Mouse (Mus musculus): ENCODE measurements around the gene Nppa.

GRCm38 (mm10) chr4:147962781-147963180, 37.7 kb upstream of the Nppa start:
- no peak for TF ChIP-seq POLR2A (IDR thresholded peaks at IDR 0.05; ENCODE audit: control insufficient read depth in 1 of 2, insufficient read depth in 1 of 2, low read depth in 1 of 2, low read length in 2 of 2, poor library complexity in 1 of 2)
- no peak for TF ChIP-seq RCOR1 (IDR thresholded peaks at IDR 0.05; ENCODE audit: low read depth, low read length)
- no peak for TF ChIP-seq MYB (IDR thresholded peaks at IDR 0.05; ENCODE audit: low read depth, low read length)
- TF ChIP-seq MEF2A (IDR thresholded peaks at IDR 0.05; ENCODE audit: extremely low read depth, insufficient replicate concordance, low read depth, low read length, poor library complexity, severe bottlenecking): no peak
- TF ChIP-seq MXI1 (IDR thresholded peaks at IDR 0.05; ENCODE audit: low read depth, low read length): no peak
- TF ChIP-seq CTCF (IDR thresholded peaks at IDR 0.05 in 2 of 3, conservative IDR thresholded peaks at IDR 0.05 in 1 of 3; ENCODE audit: control insufficient read depth in 1 of 3, insufficient read depth in 1 of 3, low read depth in 2 of 3, low read length in 3 of 3, poor library complexity in 1 of 3, severe bottlenecking in 1 of 3): no peak
- no peak for TF ChIP-seq BHLHE40 (IDR thresholded peaks at IDR 0.05; ENCODE audit: borderline replicate concordance, low read depth, low read length)
- no peak for TF ChIP-seq KAT2A (conservative IDR thresholded peaks at IDR 0.05; ENCODE audit: low read depth, low read length)
- TF ChIP-seq TAL1 (IDR thresholded peaks at IDR 0.05; ENCODE audit: low read length): no peak
